Mouse (Mus musculus) urinary bladder, adult 18-20 months (tissue): ENCODE measurements around the gene Nnat.

Experiments
- DNase-seq, 2 experiments: peaks; one replicate each; pipeline ENCODE4 v3.0.0; 2022; ENCODE audit warnings: low spot score in 2 of 2, mixed read lengths in 2 of 2

The Nnat gene

DNA sequence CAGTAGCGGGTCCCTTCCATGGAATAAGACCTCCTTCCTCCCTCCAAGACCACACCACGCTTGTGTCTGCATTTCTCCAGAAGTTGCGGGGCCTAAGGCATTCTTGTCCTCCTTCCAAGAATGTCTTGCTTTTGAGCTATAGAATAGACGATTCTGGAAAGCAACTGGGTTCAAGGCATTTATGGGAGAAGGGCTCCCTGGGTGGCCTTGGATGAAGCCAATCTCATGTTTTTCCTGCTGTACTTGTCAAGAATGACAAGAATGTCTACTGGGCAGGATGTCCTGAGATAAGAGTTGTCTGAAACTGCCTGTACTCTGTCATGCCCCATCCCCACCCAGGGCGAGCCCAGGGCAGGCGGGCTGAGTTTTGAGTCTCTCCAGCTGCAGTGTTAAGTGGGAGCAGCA lies 41.6 kb downstream of the Nnat start:
- no peak for DNase-seq

DNA sequence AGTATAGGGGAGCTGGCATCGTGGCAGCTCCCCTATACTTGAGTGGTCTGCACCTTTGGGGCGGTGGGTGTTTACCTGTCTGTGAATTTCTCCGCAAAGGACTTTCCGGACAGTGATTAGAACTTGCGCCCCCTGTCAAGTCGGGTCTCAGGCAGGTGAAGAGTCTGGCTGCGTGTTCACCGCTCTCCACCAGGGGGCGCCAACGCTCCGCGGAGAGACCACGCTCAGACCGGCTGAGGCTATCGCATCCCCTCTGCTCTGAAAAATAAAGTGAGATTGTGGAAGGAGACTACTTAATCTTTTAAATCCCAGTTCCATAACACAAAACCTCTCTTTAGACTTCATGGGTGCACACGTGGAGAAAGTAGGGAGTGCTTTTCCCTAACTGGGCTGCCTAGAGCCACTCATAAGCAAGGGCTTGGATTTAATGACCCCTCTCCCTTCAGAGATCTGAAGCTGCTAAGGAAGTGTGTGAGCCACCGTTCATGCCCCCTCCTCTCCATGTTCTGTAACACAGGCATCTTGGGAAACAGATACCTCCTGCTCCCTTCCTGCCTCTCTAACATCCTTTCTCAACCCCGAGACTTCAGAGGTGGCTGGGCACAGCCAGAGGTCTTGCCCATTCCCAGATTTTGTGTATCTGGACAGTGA lies 45.3 kb downstream of the Nnat start:
- DNase-seq = peak; percentile 50 to 78

DNA sequence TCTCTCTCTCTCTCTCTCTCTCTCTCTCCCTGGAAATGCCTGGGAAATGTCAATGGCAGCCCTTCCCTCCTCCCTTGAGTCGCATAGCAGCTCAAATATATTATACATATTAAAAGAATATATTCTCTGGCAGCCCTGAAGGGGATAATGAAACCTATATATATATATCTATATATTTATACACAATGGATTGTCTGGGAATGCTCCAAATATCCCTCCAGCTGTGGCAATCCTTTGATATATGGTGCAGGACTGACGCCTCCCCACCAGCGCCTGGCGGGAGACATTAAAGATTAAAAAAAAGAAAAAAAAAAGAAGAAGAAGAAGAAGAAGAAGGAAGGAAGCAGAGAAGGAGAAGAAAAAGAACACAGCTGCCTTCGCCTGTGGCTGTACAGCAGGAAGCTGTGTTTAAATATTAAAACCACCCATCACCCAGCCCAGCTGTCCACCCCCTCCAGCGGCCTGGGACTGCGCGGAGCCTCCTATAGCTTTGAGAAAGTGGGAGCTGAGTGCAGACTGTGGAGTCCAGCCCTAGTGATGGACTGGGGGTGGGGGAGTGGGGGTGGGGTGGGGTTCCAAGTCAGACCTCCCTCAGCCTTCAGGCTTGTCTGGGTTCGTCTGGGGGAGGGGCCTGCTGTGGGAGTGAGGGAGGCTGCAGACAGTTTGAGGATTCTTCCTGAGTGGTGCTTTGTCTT lies 47.8 kb downstream of the Nnat start:
- no peak for DNase-seq

DNA sequence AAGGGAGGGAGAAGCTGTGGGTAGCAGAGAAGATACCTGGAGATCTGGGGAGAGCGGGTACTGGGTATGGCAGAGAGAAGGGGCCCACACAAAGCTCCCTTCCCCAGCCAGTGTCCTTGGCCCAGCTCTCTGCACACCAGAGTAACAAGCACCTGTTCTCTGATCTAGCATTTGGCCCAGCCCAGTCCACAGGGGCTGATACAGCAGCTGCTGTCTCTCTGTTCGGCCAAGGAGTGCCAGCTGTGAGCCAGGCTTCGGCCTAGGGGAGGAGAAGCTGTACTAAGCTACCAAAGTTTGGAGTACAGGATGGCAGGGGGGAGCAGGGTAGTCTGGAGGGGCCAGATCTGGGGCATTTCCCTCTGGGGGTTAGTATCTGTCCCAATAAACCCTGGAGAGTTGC lies 51.9 kb downstream of the Nnat start:
- DNase-seq = no peak
